Mouse (Mus musculus): ENCODE data around the gene Acot3.

GRCm38 (mm10) chr12:84083842-84084241, 31.9 kb downstream of the Acot3 start:
- TF ChIP-seq CTCF (conservative IDR thresholded peaks at IDR 0.05; ENCODE audit: low read length) (no peak), POU5F1 (IDR thresholded peaks at IDR 0.05; ENCODE audit: borderline replicate concordance, low read length) (no peak), NANOG (IDR thresholded peaks at IDR 0.05; ENCODE audit: borderline replicate concordance, low read length) (no peak)
